Mouse (Mus musculus) gastrocnemius, adult 8-10 months (tissue): ENCODE results near the gene Smc4. TPM values are rescaled to one million over a fixed set of nuclear protein-coding genes. Genes with fewer than 3 reads are reported as not detected.
A peak's percentile ranks its signal among the peaks of the same experiment; 100 is the strongest.
"Not testable (repeated sequence)": the region's sequence is repeated elsewhere in the genome, so short reads cannot be mapped to it uniquely, and the experiment has no call there.

Source experiments
- DNase-seq, 2 experiments: peaks; one replicate each; pipeline ENCODE4 v3.0.0; 2022; ENCODE audit warnings: low spot score in 2 of 2
- total RNA-seq, 4 experiments: library from RNA; stranded (reverse); gene quantifications; 2 replicates each; pipeline ENCODE4 v1.2.4; 2022

The Smc4 gene
- total RNA-seq, 4 experiments from 2014 or later: 3.6 to 4.7 (median 4.2) TPM

DNA sequence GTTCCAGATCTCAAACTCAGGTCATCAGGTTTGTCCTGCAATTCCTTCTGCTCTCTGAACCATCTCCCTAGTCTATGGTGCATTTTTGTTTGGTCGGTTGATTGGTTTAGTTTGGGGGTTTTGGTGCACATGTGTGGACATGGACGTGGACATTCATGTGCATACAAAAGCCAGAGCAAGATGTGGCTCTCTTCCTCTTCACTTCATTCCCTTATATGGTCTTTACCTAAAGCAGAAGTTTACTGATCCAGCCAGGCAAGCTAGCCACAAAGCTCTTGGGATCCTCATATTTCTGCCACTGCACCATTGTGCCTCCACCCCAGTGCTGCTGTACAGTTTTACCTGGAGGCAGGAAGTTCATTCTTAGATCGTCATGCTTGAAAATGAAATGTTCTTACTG lies 12.6 kb downstream of the Smc4 start:
- DNase-seq: no peak

DNA sequence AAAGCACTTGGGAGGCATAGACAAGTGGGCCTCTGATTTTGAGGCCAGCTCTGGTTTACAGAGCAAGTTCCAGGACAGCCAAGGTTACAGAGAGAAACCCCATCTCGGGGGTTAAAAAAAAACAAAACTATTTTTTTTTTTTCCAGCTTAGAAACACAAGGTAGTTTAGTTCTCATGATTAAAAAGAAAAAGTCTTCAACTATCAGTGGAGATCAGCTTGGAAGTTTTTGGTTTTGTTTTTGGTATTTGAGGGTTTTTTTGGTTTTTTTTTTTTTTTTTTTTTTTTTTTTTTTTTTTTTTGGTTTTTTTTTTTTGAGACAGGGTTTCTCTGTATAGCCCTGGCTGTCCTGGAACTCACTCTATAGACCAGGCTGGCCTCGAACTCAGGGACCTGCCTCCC lies 14.1 kb downstream of the Smc4 start:
- not testable (repeated sequence) for DNase-seq

DNA sequence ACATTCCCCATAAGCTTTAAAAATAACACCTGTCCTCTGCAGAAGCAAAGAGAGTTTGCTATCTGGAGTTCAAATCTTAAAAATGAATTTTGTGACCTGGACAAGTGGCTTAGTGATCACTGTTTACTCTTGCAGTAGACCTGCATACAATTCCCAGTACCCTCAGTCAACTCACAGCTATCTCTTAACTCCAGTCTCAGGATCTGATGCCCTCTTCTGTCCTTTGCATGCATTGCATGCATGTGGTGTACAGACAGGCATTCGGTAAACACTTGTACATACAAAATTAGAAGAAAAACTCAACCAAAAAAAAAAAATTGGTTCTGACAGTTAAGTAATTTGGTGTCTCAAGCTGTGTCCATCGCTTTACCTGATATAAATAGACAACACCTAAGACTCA lies 15.7 kb downstream of the Smc4 start:
- no peak for DNase-seq

DNA sequence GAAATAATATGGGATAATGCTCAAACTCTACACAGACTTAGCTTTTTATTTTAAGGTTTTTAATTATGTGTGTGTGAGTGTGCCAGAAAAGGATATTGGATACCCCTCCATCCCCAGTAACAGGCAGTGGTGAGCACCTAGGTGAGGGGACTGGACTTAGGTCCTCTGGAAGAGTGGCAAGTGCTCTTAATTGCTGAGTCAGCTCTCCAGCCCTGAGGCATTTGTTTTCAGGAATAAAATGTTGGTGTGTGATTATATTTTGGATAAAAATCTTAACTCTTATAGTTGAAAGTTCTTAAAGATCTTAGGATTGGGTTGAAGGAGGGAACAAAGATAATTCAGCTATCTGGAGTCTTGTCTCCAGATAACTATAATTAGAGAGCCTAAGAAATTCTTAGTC lies 16.2 kb downstream of the Smc4 start:
- DNase-seq: no peak

DNA sequence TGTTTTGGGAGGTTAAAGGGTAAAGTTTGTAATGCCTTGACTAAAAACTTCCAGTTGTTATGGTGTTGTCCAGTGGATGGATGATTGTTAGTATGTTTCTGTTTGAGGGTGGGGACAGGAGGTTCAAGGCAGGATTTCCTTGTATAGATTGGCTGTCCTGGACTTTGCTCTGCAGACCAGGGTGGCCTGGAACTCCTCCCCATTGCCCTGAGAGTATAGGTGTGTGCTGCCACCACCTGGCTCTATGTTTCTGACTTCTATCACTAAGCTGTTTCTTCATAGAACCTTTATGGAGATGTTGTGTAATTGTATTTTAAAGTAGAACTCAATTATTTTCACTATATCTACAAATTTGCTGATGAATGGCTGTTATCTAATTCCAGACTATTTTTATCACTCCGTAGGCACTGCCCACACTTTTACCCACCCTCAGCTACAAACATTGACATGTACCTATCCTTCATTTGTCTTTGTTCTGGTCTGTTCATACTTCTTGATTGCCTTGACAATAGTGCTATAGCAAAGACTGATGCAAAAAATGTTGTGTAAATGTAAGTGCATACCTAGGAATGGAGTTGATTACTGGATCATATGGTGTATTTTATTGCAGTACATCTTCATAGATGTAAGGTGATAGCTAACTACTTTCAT lies 21.7 kb downstream of the Smc4 start:
- DNase-seq: no peak

DNA sequence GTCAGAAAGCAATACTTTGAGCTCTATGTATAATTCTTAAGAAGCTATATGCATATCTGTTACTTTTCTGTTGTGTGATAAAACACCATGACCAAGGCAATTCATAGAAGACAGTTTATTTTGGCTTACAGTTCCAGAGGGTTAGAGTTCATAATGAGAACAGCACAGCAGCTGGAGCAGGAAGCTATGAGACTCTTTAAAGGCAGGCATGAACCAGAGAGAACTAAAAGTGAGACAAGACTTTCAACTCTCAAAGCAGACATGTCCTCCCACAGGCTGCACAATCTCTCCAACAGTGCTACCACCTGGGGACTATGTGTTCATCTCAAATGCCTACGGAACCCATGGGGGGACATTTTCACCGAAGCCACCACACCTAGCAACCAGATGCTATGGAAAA lies 35.6 kb downstream of the Smc4 start:
- DNase-seq: no peak

DNA sequence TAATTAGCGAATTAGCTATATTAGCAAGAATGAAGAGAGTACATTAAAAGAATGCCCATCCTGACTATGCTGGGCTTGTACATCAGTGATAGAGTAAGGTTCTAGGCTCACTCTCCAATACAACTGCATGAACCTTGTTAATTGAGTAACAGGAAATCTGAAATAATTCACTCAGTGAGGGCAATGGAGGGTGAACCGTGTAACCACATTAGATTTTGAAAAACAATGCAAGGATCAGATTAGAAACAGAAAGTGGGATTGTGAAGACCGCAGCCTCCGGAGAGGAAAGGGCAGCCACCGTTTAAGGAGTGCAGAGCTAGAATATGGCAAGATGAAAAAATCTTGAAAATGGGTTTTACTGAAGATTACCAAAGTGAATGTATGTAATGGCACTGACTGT lies 36.8 kb downstream of the Smc4 start:
- DNase-seq: no peak

DNA sequence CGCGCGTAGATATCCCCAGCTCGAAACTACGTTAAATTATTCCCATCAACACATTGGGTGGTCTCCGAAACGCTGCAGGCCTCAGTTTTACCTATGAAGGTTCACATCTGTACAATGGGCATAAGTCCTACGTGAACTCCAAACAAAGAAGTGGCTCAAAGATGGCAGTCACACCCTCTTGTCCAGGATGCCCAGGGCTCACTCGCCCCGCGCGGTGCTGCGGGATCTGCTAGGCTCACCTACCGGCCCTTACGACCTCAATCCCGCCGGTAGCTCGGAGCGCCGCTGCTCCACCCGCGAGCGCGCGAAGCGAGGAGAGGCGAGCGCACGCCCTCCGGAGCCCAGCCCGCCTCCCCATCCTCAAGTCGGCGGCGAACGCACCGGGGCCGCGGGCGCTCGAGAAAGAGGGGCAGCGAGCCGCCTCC lies 39.6 kb downstream of the Smc4 start:
- DNase-seq: peak in 1 of 2 experiments; percentile 3

DNA sequence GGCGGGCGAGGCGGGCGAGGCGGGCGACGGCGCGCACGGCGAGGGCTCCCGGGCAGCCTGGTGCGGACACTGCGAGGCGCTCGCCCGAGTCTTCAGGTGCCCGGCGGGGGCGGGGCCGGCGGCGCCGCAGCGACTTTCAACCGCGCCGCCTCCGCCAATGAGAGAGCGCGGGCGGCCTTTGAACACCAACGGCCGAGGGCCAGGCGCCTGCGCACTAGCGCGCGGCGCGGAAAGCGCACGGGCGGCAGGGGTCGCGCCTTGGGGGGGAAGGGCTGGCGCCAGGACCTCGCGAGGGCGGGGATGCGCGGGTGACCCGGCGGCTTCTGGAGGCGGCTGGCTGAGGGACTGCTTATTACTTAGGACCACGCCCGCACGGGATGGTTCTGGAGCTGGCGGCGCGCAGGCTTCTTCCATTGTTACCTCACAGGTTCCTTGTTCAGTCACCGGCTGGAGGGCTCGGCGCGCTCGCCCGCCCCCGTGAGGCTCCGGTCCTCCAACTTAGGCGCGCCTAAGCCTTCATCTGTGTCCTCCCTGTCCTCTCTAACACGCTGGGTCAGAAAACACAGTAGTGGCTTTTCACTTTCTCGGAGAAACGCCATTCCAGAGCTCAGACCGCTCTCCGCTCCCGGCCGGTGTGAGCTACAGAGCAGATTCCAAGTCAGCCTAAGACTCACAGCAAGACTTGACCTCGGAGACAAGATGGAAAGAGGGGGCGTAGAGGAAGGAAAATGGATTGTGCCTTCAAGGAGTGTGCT lies 40.3 kb downstream of the Smc4 start, which contains the start of gene Trim59:
TSS of gene Trim59 (minus strand) at position 111 of the 755 bp plus-strand sequence.
- DNase-seq: peak; percentile 67 to 82

DNA sequence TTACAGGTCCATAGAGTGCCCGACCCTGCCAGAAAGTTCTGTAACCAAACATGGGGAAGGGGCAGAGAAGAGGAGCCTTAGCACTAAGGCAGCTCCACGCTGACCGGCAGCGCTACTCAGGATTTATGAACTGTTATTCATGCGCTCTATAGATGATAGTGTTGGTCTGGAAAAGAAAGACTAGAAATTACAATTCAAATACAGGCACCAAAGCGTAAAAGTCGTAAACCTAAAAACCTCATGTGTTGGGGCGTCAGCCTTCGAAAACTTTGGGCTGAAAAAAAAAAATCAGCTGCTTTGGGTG lies 40.8 kb downstream of the Smc4 start:
- DNase-seq: no peak

DNA sequence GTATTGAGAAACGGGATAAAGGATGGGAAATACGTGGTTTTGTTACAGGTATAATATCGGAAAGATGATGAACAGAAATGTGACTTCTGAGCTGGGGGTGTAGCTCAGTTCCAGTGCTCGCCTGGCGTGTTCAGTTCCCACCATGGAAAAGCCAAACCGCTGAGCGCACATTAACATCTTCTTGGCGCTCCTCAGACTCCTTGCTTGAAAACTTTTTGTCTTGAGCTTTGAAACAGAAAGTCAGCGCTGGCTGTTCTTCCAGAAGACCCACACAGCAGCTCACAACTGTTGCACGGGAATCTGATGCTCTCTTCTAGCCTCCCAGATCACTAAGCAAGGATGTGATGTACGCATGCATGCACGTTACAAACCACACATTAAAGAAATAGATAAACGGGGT lies 41.2 kb downstream of the Smc4 start:
- no peak for DNase-seq

DNA sequence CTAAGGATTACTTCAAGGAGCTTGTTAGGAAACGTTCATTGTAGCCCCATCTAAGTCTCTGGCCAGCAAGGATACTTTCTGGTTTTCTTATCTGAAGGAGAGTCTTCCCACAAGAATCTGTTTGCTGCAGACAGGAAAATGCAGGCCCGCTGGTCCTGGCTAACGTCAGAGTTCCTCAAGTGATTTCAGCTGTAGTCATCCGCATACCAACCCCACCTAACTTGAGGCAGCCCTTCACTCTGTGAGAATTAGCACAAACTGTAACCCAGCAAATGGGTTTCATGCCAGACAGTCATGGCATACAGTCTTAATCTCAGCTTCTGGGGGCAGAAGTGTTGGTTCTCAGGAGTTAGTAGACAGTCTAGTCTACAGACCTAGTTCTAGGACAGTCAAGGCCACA lies 42.0 kb downstream of the Smc4 start:
- no peak for DNase-seq

DNA sequence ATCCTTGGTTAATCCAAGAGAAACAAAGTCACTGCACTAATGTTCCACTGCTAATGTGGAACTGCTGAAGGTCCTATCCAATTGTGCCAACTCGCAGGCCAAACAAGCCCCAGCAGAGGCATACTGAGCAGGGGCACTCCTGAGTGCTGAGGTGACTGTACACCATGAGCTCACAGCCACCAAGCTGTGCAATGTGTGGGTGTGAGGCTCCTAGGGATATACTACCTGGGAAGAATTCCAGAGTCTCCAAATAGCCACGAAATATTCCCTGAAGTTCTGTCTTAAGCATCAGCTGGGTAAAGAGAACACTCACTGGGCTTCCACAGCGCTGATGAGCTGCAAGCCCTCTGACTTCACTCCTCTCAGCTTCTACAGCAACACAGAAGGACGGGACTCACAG lies 43.1 kb downstream of the Smc4 start:
- DNase-seq: no peak

DNA sequence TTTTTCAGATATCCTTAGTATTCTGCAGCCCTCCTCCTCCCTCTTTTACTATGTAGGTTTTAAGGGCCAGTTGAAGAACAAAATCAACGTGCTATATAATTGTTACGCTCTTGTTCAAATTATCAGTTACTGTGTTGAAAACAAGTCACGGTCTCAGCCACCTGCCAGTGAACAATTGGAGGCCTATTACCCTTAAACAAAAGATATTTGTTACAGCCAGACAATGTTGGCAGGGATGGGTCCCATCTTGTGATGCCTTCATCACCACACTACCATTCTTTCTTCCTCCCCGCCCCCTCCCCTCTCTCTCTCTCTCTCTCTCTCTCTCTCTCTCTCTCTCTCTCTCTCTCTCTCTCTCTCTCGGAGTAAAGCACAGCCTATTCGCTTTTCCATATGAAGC lies 44.5 kb downstream of the Smc4 start:
- no peak for DNase-seq

DNA sequence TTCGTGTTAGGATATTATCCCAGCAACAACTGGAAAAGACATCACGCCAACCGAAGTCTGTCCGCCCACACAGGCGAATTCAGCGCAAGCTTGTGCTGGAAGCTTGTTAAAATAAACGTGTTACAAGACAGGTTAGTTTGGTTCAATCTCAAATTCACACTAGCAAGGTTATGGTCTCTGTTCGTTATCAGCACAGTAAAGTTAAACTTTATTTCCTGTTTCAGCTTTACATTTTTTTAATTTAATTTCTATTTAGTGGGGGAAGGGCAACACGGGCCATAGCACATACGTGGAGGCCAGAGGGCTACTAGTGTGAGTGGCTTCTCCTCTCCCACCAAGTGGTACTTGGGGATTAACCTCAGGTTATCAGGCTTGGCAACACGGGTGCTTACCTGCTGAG lies 47.4 kb downstream of the Smc4 start:
- DNase-seq: no peak

DNA sequence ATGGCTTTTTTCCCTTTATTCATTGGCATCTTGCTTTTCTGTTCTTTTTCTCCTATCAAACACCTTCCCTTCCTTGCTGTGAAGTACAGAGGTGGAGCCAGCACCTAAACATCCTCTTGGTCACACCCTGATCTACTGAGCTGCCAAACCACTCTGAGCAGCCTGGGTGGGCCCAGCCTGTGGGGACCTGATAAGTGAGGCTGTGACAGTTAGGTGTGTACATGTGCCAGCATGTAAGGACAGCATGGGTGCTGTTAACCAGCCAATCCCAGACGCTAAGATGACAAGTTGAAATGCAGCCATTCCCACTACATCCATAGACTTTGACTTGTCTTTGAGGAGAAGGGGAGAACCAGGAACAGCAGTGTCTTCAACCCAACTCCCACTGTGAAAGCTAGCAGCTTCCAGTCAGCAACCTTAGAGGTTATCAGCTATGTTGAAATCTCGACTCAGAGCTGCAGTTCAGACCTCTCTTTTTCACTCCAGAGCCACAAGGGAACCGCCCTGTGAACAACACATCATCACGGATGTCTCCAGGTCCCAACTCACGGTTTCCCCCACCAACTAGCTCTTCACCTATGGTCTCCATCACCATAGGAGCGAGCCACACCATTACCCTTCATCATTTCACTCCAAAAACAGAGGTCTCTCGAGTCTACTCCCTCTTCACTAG lies 50.4 kb downstream of the Smc4 start:
- DNase-seq: no peak

DNA sequence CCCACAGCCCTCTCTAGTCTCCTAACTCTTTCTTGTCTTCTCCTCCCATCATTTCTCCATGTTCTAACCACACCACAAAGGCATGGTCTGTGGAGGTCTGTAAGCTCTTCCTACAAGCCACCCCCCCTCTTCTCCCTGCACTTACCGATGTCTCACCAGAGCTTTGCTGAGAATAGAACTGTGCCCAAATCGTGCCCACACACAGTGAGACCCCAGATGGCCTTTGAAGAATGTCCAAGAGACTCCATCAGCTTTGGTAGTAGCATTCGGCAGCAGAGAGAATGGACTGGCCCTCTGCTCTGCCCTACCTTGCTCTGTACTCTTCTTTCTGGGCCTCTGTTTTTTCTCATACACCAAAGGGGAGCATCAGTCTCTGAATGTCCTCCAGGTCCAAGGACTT lies 51.3 kb downstream of the Smc4 start:
- DNase-seq: no peak

DNA sequence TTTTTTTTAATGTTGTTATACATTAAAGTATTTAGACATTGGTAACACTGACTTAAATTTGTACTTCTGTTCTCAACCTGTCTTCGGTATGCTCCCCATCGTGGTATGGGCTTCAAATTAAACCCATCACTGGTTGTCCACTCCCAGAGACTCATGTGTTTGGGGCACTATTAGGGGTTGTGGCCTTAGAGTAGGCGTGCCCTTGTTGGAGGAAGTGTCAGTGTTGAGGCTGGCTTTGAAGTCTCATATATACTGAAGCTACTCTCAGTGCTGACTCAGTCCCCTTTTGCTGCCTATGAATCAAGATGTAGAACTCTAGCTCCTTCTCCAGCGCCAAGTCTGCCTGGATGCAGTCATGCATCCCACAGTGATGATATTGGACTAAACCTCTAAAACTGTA lies 56.1 kb downstream of the Smc4 start:
- DNase-seq: no peak

DNA sequence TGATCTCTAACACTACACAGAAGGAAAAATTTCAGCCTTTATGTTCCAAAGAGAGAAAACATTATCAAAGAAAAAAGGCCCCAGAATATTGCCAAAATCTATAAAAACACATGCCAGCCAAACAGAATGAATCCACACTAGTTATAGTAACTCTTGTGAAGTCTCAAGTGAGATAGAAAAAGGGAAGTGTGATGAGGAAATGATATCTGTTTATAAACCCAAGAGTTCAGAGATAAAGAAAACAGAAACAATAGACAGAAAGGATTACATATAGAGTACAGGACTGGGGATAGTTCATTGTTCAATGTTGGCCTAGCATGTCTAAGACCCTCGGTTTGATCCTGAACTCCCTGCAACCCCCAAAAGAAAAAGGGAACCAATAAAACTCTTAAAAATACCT lies 58.2 kb downstream of the Smc4 start:
- no peak for DNase-seq

DNA sequence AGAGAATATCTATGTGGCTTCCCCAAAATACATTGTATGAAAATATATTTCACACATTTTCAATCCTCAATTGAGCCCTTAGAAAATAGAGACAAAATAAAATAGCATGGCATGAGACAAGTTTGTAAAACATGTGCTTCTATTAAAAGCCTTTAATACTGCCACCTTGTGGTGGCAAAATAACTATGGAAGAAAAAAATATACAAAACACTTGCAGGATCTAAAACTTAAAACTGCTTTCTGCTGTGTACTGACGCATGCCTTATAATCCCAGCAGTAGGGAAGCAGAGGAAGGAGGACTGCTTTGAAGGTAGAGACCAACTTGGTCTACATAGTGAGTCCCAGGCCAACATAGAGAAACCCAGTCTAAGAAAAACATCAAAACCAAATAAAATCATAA lies 59.5 kb downstream of the Smc4 start:
- no peak for DNase-seq
